Mouse (Mus musculus): ENCODE data around the gene Dcps.
A peak's percentile ranks its signal among the peaks of the same experiment; 100 is the strongest.

Dcps gene

GRCm38 (mm10) chr9:35108916-35109315 lies 66.9 kb downstream of the Dcps start:
- no peak for DNase-seq (ENCODE audit: low read depth, low spot score)

- no peak for DNase-seq (ENCODE audit: low read depth, low spot score)
Observed at GRCm38 (mm10) chr9:35108066-35108465, 67.8 kb downstream of the Dcps start.

DNA sequence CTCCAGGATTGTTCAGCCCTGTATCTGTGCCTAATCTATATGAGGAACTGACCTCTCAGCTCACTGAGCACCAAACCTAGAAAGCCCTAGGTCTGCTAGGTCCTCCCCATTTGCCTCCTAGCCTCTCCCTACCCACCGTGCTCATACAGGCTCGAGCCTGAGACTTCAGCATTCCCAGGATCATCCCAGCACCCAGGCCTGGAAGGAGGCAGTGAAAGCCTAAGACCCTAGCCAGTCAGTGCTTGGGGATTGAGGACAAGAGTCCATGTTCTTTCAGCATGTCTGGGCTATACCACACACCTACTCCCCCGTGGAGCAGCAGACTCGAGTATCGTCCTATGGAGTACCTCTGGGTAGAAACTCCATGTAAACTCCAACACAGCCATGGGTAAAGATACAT lies 68.5 kb downstream of the Dcps start:
- DNase-seq (ENCODE audit: low read depth, low spot score), result no peak

DNA sequence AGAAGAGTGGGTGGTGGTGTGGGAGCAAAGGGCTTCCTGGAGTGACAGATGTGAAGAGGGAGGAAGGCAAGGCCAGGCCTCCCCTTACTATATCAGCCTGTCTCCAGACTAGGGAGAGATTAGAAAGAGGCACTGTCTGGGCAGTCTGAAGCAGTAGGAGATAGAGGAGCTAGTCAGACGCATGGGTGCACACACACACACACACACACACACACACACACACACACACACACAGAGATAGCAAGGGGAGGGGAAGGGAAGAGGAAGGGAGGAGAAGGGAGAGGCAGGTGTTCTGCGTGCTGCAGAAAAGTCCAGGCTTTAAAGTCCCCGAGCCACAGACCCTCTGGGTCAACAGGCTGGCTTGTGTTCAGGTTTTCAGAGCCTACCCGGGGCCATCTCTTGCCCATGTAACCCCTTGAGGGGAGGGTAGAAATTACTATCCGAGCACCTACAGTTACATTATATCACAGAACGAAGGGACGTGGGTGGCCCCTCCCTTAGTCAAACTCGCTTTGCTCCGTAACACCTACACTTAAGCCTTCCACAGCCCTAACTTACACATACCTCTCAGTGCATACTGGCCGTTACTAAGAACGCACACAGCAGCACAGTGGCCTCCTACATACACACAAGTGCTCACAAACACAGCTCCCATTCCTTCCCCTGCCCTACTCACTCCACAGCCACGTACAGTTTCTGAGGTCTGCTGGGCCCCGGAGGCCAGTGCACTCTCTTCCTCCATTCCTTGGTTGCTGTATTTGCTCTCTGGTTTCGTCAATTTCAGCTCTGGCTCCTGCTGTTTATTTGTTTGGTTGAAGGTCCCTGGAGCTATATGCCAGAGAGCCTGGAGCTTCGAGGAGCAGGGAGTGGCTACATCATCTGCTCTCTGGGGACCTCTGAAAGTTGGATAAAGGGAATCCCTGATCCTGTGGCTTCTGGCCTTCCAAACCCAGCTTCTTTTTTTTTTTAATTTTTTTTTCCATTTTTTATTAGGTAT lies 69.7 kb downstream of the Dcps start:
- peak; percentile 31 for DNase-seq (ENCODE audit: low read depth, low spot score)

DNA sequence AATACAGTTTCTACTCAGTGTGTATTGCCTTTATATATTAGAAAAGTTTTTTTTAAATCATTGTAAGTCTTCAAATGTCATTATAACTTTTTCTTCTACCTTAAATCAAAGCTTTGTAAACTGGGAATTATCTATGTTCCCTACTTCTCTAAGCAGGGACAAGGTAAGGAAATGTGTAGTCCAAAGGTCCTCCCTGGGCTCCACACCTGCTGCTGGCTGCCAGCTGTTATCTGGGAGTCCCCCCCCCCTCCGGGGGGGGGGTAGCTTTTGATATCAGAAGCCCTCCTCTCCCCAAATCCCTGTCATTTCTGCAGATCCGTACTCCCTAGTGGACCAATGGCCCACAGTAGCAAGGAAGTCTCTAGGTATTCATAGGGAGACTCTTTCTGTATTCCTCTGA lies 70.4 kb downstream of the Dcps start:
- DNase-seq (ENCODE audit: low read depth, low spot score), result no peak

- DNase-seq (ENCODE audit: low read depth, low spot score), result no peak
Observed at GRCm38 (mm10) chr9:35104711-35105110, 71.2 kb downstream of the Dcps start.

DNA sequence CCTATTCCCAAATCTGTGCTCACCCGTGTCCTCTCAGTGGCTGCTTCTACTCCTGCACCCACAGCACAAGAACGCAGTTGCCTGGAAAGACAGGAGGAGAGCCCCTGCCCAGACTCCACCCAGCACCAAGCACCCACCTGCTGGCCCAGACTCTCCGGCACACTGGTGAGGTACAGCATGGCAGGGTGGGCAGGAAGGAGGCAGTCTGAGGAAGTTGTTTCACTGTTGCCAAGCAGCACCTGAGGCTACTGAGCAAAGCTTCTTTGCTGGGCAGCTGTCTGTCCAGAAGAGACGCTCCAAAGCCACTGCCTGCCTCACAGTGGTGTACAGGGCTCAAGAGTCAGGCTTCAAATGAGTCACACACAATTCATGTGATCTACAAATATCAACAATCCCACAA lies 77.1 kb downstream of the Dcps start:
- DNase-seq (ENCODE audit: low read depth, low spot score), result no peak

- no peak for DNase-seq (ENCODE audit: low read depth, low spot score)
Observed at GRCm38 (mm10) chr9:35097901-35098300, 78.0 kb downstream of the Dcps start.

DNA sequence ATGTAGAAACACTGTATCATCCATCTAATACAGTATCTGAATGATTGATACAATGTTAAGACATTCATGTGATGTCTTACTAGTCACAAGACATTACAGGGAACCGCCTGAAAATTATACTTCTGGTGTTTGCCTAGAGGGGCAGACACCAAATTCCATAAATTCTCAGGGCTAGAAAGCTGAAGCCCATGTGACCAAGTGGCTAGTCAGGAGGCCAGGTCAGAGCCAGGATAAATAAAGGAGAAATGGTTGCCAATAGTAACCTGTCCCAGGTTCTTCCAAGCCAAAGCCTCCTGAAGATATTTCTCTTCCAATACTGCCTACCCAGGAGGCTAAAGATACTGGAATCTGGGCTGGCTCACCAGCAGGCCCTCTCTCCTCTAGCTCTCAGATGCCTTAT lies 80.1 kb downstream of the Dcps start:
- no peak for DNase-seq (ENCODE audit: low read depth, low spot score)

GRCm38 (mm10) chr9:35093350-35093749 lies 82.5 kb downstream of the Dcps start:
- no peak for DNase-seq (ENCODE audit: low read depth, low spot score)

DNA sequence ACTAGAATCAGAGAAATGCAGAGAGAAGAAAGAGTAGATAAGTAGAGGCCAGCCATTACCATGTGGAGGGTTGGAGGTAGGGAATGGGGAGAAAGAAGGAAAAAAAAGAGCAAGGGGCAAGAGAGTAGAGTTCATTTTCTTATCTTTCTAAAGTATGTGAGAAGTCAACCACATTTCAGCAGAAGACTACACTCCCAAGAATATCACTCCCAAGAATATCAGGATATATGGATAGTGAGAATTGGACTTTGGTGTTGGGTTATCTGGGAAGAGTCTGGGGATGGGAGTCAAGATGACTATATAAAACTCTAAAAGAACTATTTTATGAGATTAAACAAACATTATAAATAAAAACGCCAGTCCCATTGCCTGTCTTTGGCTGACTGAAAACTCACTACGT lies 83.0 kb downstream of the Dcps start:
- DNase-seq (ENCODE audit: low read depth, low spot score), result no peak

All from CD4-positive helper T cell, adult 2 months (primary cell).